10 mouse cellular contexts compared by ENCODE assay signal in genomic region chr4:99640619-99641018, GRCm38 (mm10). TPM values are rescaled to one million over a fixed set of nuclear protein-coding genes. Genes with fewer than 3 reads are reported as not detected.
"Had no signal": no experiment of that assay in that cellular context is flagged by ENCODE, and none has a peak within 500 bp of the region (broad histone marks: within the 10 kb centered on the region; RNA-seq: fewer than 3 reads in every experiment).

No protein-coding gene starts in this region.

RNA-seq across cellular contexts. Expression of gene Foxd3, which starts 15.5 kb away (rescaled TPM):
- total RNA-seq: left cerebral cortex, postnatal 10 days; left cerebral cortex, postnatal 14 days; left cerebral cortex, postnatal 25 days; left cerebral cortex, postnatal 36 days; left cerebral cortex, postnatal 4 days; liver, adult 2 months; megakaryocyte progenitor cell, adult 5-6 weeks; megakaryocyte, adult 5-6 weeks; megakaryocyte-erythroid progenitor cell, adult 5-6 weeks; monocyte, adult 5-6 weeks had no signal
